In the genomic region with DNA sequence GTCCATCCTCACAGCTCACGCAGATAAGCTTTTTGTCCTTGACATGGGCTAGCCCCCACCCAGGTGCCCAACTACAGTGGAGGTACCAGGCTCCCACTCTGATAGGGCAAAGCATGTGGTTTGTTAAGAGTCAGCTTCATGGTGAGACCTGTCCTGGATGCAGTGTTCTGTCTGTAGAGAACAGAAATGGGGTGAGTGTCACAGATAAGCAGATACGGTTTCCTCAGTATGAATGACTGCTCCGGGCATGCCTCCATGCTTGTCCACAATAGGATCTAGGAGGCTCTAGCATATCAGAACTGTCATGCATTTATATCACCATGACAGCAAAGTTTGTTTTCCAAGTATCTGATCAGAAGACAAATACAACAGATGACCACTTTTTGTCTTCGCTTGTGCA, we compare ENCODE assay signal across 24 mouse cellular contexts. TPM values are rescaled to one million over a fixed set of nuclear protein-coding genes. Genes with fewer than 3 reads are reported as not detected.
DNase-seq lines count a peak whose midpoint lies in the region; ATAC-seq and TF ChIP-seq lines count a peak whose summit lies in the region.
"Had no signal": no experiment of that assay in that cellular context is flagged by ENCODE, and none has a peak within 500 bp of the region (broad histone marks: within the 10 kb centered on the region; RNA-seq: fewer than 3 reads in every experiment).

No protein-coding gene starts in this region.

- ATAC-seq in liver, embryonic 14.5 days (ENCODE audit: insufficient read depth) = peak; percentile 65; the same call in 1 of the 2 replicates
- ATAC-seq in CD4-positive, CD25-positive, alpha-beta regulatory T cell, adult 4 months = no peak
- ATAC-seq: intestine, embryonic 15.5 days; Patski had no signal

- DNase-seq in gastrocnemius, adult 2 months = no peak
- DNase-seq in gastrocnemius, postnatal 4 days (ENCODE audit: low spot score in 2 of 2) = no peak
- no peak for DNase-seq in embryonic facial prominence, embryonic 10.5 days (ENCODE audit: low spot score)
- DNase-seq in limb, embryonic 10.5 days (ENCODE audit: low spot score) = no peak
- peak in 1 of 3 experiments; percentile 6 for DNase-seq in liver, embryonic 14.5 days (ENCODE audit: low read depth in 3 of 3, low spot score in 3 of 3)
- DNase-seq in kidney, adult 2 months = no peak
- DNase-seq in urinary bladder, adult 18-20 months (ENCODE audit: low spot score in 2 of 2) = no peak
- DNase-seq: adrenal gland, postnatal 14 days; cerebellum, adult 18-20 months; cerebellum, postnatal 25 days; heart, adult 18-20 months; heart, postnatal 36 days; lung, embryonic 14.5 days; midbrain, embryonic 14.5 days; spleen, adult 18-20 months; thymus, adult 18-20 months had no signal

- no peak for TF ChIP-seq CTCF in gastrocnemius, adult 2 months (IDR thresholded peaks at IDR 0.05)
- no peak for TF ChIP-seq CTCF in liver, embryonic 14.5 days (IDR thresholded peaks at IDR 0.05; ENCODE audit: low read depth)
- no peak for TF ChIP-seq CTCF in kidney, adult 2 months (conservative IDR thresholded peaks at IDR 0.05; ENCODE audit: insufficient read depth, insufficient read length, low read depth, low read length)

- peaks cover 51% of the 10 kb centered on the region for H3K36me3 ChIP-seq in embryonic facial prominence, embryonic 10.5 days (replicated peaks)
- peaks cover 45% of the 10 kb centered on the region for H3K36me3 ChIP-seq in limb, embryonic 10.5 days
- peaks cover 15% of the 10 kb centered on the region for H3K36me3 ChIP-seq in liver, embryonic 14.5 days (replicated peaks; ENCODE audit: control insufficient read depth, insufficient read depth, low read depth)
- no peaks in the 10 kb centered on the region for H3K36me3 ChIP-seq in kidney, adult 2 months (ENCODE audit: control insufficient read depth, insufficient read depth, low read length)

- intact Hi-C loops in gastrocnemius, adult 2 months (cut with DNase I) = no loop called here

- no peaks in the 10 kb centered on the region for H3K27me3 ChIP-seq in embryonic facial prominence, embryonic 10.5 days (replicated peaks; ENCODE audit: low read depth, poor library complexity, severe bottlenecking)
- no peaks in the 10 kb centered on the region for H3K27me3 ChIP-seq in limb, embryonic 10.5 days (ENCODE audit: low read depth, poor library complexity, severe bottlenecking)
- H3K27me3 ChIP-seq in liver, embryonic 14.5 days (ENCODE audit: control insufficient read depth, insufficient read depth, low read length) = no peaks in the 10 kb centered on the region
- no peaks in the 10 kb centered on the region for H3K27me3 ChIP-seq in kidney, adult 2 months (replicated peaks; ENCODE audit: control insufficient read depth, insufficient read depth, low read length)
- H3K27me3 ChIP-seq: intestine, embryonic 15.5 days; kidney, embryonic 15.5 days; neural tube, embryonic 13.5 days; Patski had no signal

- peak overlapping the region; percentile 80 for H3K27ac ChIP-seq in gastrocnemius, adult 2 months
- H3K27ac ChIP-seq in embryonic facial prominence, embryonic 10.5 days (replicated peaks) = peak overlapping the region; percentile 79
- peak overlapping the region; percentile 46; the same call in 1 of the 2 replicates for H3K27ac ChIP-seq in limb, embryonic 10.5 days
- no peak overlapping the region for H3K27ac ChIP-seq in liver, embryonic 14.5 days
- H3K27ac ChIP-seq in kidney, adult 2 months (ENCODE audit: insufficient read depth, low read depth, low read length) = no peak overlapping the region
- H3K27ac ChIP-seq: forebrain, embryonic 10.5 days; hindbrain, embryonic 14.5 days; intestine, embryonic 15.5 days; macrophage had no signal

- WGBS in embryonic facial prominence, embryonic 10.5 days = 96% methylated on average over 4 of the region's 4 CpGs
- 96% methylated on average over 4 of the region's 4 CpGs for WGBS in limb, embryonic 10.5 days
- WGBS in liver, embryonic 14.5 days (ENCODE audit: insufficient replicate concordance) = 43% methylated on average over 4 of the region's 4 CpGs
- 94% methylated on average over 4 of the region's 4 CpGs for WGBS in kidney, adult 2 months

- no peaks in the 10 kb centered on the region for H3K9me3 ChIP-seq in embryonic facial prominence, embryonic 10.5 days
- no peaks in the 10 kb centered on the region for H3K9me3 ChIP-seq in limb, embryonic 10.5 days (replicated peaks)
- H3K9me3 ChIP-seq in liver, embryonic 14.5 days (ENCODE audit: control insufficient read depth, low read length) = no peaks in the 10 kb centered on the region
- H3K9me3 ChIP-seq: forebrain, embryonic 10.5 days; intestine, embryonic 15.5 days; kidney, embryonic 15.5 days; neural tube, embryonic 13.5 days had no signal

- H3K4me1 ChIP-seq in embryonic facial prominence, embryonic 10.5 days = peaks cover 18% of the 10 kb centered on the region
- peaks cover 3% of the 10 kb centered on the region; the same call in 1 of the 2 replicates for H3K4me1 ChIP-seq in limb, embryonic 10.5 days
- no peaks in the 10 kb centered on the region; a peak in 1 of 4 replicates for H3K4me1 ChIP-seq in liver, embryonic 14.5 days (replicated peaks; ENCODE audit: control insufficient read depth in 2 of 2, insufficient read depth in 2 of 2, low read length in 1 of 2)
- peaks cover 5% of the 10 kb centered on the region for H3K4me1 ChIP-seq in kidney, adult 2 months (ENCODE audit: control insufficient read depth, insufficient read depth, low read length)
- H3K4me1 ChIP-seq: forebrain, embryonic 10.5 days; intestine, embryonic 15.5 days; neural tube, embryonic 13.5 days had no signal

- no peak overlapping the region for H3K4me2 ChIP-seq in liver, embryonic 14.5 days (ENCODE audit: low read depth)
- H3K4me2 ChIP-seq: hindbrain, embryonic 14.5 days; intestine, embryonic 15.5 days; kidney, embryonic 15.5 days; lung, embryonic 14.5 days; neural tube, embryonic 13.5 days had no signal

- no peak overlapping the region for H3K4me3 ChIP-seq in gastrocnemius, adult 2 months
- no peak overlapping the region for H3K4me3 ChIP-seq in embryonic facial prominence, embryonic 10.5 days
- H3K4me3 ChIP-seq in limb, embryonic 10.5 days = no peak overlapping the region
- H3K4me3 ChIP-seq in liver, embryonic 14.5 days (ENCODE audit: insufficient read depth in 1 of 2, low read depth in 2 of 2, low read length in 2 of 2) = no peak overlapping the region
- no peak overlapping the region for H3K4me3 ChIP-seq in kidney, adult 2 months (ENCODE audit: insufficient read depth, low read depth, low read length)
- H3K4me3 ChIP-seq: forebrain, embryonic 10.5 days; intestine, embryonic 15.5 days; kidney, embryonic 15.5 days; neural tube, embryonic 13.5 days had no signal

- no peak for TF ChIP-seq EP300 in liver, embryonic 14.5 days (IDR thresholded peaks at IDR 0.05; ENCODE audit: low read depth)

- no peak overlapping the region for H3K9ac ChIP-seq in liver, embryonic 14.5 days (replicated peaks)
- H3K9ac ChIP-seq: hindbrain, embryonic 14.5 days; intestine, embryonic 15.5 days; kidney, embryonic 15.5 days; lung, embryonic 14.5 days; neural tube, embryonic 13.5 days had no signal

- TF ChIP-seq POLR2A in kidney, adult 2 months (IDR thresholded peaks at IDR 0.05; ENCODE audit: low read depth, low read length) = no peak

RNA-seq across cellular contexts. Expression of a gene that starts 27.2 kb away (rescaled TPM):
- 1 to 10 TPM; 1.7 to 2.4 TPM for total RNA-seq in gastrocnemius, adult 2 months (2021)
- 1 to 10 TPM; 1.6 to 1.8 TPM for total RNA-seq in gastrocnemius, postnatal 4 days (2021)
- polyA plus RNA-seq in embryonic facial prominence, embryonic 10.5 days (2016; fragmentation: Nextera tagmentation; extraction: Ambion mirVana) = 1.4 and 1.9 TPM in 2 replicates
- polyA plus RNA-seq in limb, embryonic 10.5 days (2016; fragmentation: Nextera tagmentation; extraction: Ambion mirVana) = 1.0 and 1.5 TPM in 2 replicates
- 0.05 and 0.13 TPM in 2 replicates for polyA plus RNA-seq in liver, embryonic 14.5 days (2012; rRNA removed)
- polyA plus RNA-seq in liver, embryonic 14.5 days (2014; fragmentation: Nextera tagmentation; extraction: Ambion mirVana) = 0.42 and 0.44 TPM in 2 replicates
- polyA plus RNA-seq in CD4-positive, CD25-positive, alpha-beta regulatory T cell, adult 4 months (2017; shearing (Covaris generic)) = 1 to 10 TPM; 5.2 to 8.4 TPM
- not detected in 2 replicates for polyA plus RNA-seq in kidney, adult 2 months (2012; rRNA removed)

RNA-seq across cellular contexts. Expression of a gene that starts 38.7 kb away (rescaled TPM):
- 10 to 100 TPM in 1 of 2 experiments, 1 to 10 TPM in 1; 8.0 to 15.0 TPM for total RNA-seq in gastrocnemius, adult 2 months (2021)
- 10 to 100 TPM; 11.7 to 14.8 TPM for total RNA-seq in gastrocnemius, postnatal 4 days (2021)
- polyA plus RNA-seq in embryonic facial prominence, embryonic 10.5 days (2016; fragmentation: Nextera tagmentation; extraction: Ambion mirVana) = 0.40 and 0.47 TPM in 2 replicates
- 0.21 and 0.45 TPM in 2 replicates for polyA plus RNA-seq in limb, embryonic 10.5 days (2016; fragmentation: Nextera tagmentation; extraction: Ambion mirVana)
- 0.11 and 0.19 TPM in 2 replicates for polyA plus RNA-seq in liver, embryonic 14.5 days (2012; rRNA removed)
- polyA plus RNA-seq in liver, embryonic 14.5 days (2014; fragmentation: Nextera tagmentation; extraction: Ambion mirVana) = 0.10 and 0.19 TPM in 2 replicates
- under 1 TPM; 0.05 to 0.14 TPM for polyA plus RNA-seq in CD4-positive, CD25-positive, alpha-beta regulatory T cell, adult 4 months (2017; shearing (Covaris generic))
- polyA plus RNA-seq in kidney, adult 2 months (2012; rRNA removed) = 2.0 and 3.0 TPM in 2 replicates
- polyA plus RNA-seq: macrophage had no signal

RNA-seq across cellular contexts. Expression of a gene that starts 44.8 kb away (rescaled TPM):
- 1 to 10 TPM; 5.6 to 6.3 TPM for total RNA-seq in gastrocnemius, adult 2 months (2021)
- total RNA-seq in gastrocnemius, postnatal 4 days (2021) = 1 to 10 TPM; 7.0 to 8.9 TPM
- polyA plus RNA-seq in embryonic facial prominence, embryonic 10.5 days (2016; fragmentation: Nextera tagmentation; extraction: Ambion mirVana) = 18.3 and 20.4 TPM in 2 replicates
- polyA plus RNA-seq in limb, embryonic 10.5 days (2016; fragmentation: Nextera tagmentation; extraction: Ambion mirVana) = 17.3 and 21.0 TPM in 2 replicates
- 3.0 and 4.0 TPM in 2 replicates for polyA plus RNA-seq in liver, embryonic 14.5 days (2012; rRNA removed)
- polyA plus RNA-seq in liver, embryonic 14.5 days (2014; fragmentation: Nextera tagmentation; extraction: Ambion mirVana) = 7.1 and 7.2 TPM in 2 replicates
- 1 to 10 TPM; 3.9 to 7.1 TPM for polyA plus RNA-seq in CD4-positive, CD25-positive, alpha-beta regulatory T cell, adult 4 months (2017; shearing (Covaris generic))
- 6.5 and 7.1 TPM in 2 replicates for polyA plus RNA-seq in kidney, adult 2 months (2012; rRNA removed)

Comparison
In these comparisons a context has a peak if more than half of its experiments do, and no peak if none do; other contexts are left out.
1. H3K27ac ChIP-seq: peak in gastrocnemius, adult 2 months (single experiment), embryonic facial prominence, embryonic 10.5 days (single experiment) and limb, embryonic 10.5 days (single experiment); none in liver, embryonic 14.5 days (single experiment) and kidney, adult 2 months (single experiment).